Mouse (Mus musculus) ES-E14 (cell line): ENCODE measurements around the gene Ush2a. TPM values are rescaled to one million over a fixed set of nuclear protein-coding genes. Genes with fewer than 3 reads are reported as not detected.

ENCODE experiments used
- DNase-seq: peaks from one replicate; pipeline ENCODE4 v3.0.0-alpha.2; 2013; ENCODE audit warnings: low read depth, low spot score
- H3K27ac ChIP-seq: 2 replicates; pipeline ENCODE4 v1.5.1; 2012; ENCODE audit warnings: low read depth, mild to moderate bottlenecking, low read length, moderate library complexity, mixed read lengths; ENCODE audit not compliant: poor library complexity, insufficient read depth, severe bottlenecking
- H3K36me3 ChIP-seq: 2 replicates; pipeline ENCODE4 v1.6.1; 2012; ENCODE audit warnings: mild to moderate bottlenecking, low read length, moderate library complexity, mixed read lengths; ENCODE audit not compliant: control insufficient read depth, poor library complexity, insufficient read depth, severe bottlenecking
- H3K4me1 ChIP-seq, 2 experiments: fragments of 150-350 bp in 1 of 2; sonication (generic) in 1 of 2; 2 replicates each; pipeline ENCODE4 v1.6.1; 2012; ENCODE audit warnings: low read length in 2 of 2, mild to moderate bottlenecking in 1 of 2, mixed read lengths in 1 of 2; ENCODE audit not compliant: control insufficient read depth in 2 of 2, insufficient read depth in 2 of 2, poor library complexity in 1 of 2
- H3K4me3 ChIP-seq, 2 experiments: fragments of 150-350 bp in 1 of 2; sonication (generic) in 1 of 2; 2 replicates each; pipeline ENCODE4 v1.5.1; 2012; ENCODE audit warnings: low read length in 2 of 2, low read depth in 1 of 2, mild to moderate bottlenecking in 1 of 2, mixed read lengths in 1 of 2; ENCODE audit not compliant: insufficient read depth in 1 of 2, poor library complexity in 1 of 2, severe bottlenecking in 1 of 2
- H3K9ac ChIP-seq: 2 replicates; pipeline ENCODE4 v1.6.1; 2012; ENCODE audit warnings: low read depth, mild to moderate bottlenecking, low read length, mixed read lengths; ENCODE audit not compliant: poor library complexity, insufficient read depth, severe bottlenecking
- H3K9me3 ChIP-seq: fragments of 150-350 bp; sonication (generic); 2 replicates; pipeline ENCODE4 v1.6.1; 2012; ENCODE audit warnings: low read depth, mild to moderate bottlenecking, low read length; ENCODE audit not compliant: control insufficient read depth, insufficient read depth
- CHD2 ChIP-seq: IDR thresholded peaks from 2 replicates; pipeline ENCODE4 v1.6.1; 2014; ENCODE audit warnings: mild to moderate bottlenecking, low read depth, low read length, inconsistent platforms
- HCFC1 ChIP-seq: IDR thresholded peaks from 2 replicates; pipeline ENCODE4 v1.6.1; 2012; ENCODE audit warnings: low read length, inconsistent platforms, borderline replicate concordance; ENCODE audit not compliant: insufficient read depth
- MAFK ChIP-seq: IDR thresholded peaks from 2 replicates; pipeline ENCODE4 v1.6.1; 2014; ENCODE audit warnings: mild to moderate bottlenecking, low read depth, low read length, inconsistent platforms; ENCODE audit not compliant: insufficient read depth
- ZC3H11A ChIP-seq: IDR thresholded peaks from 2 replicates; pipeline ENCODE4 v1.6.1; 2012; ENCODE audit warnings: low read depth, mild to moderate bottlenecking, inconsistent platforms, low read length, borderline replicate concordance
- ZNF384 ChIP-seq: IDR thresholded peaks from 2 replicates; pipeline ENCODE4 v1.6.1; 2012; ENCODE audit warnings: low read depth, low read length, inconsistent platforms
- in situ Hi-C, 2 experiments: fragments of 600-800 bp; cut with MboI; formaldehyde crosslinking; loops; one replicate each; pipeline ENCODE4 v1.15.1; 2025; ENCODE audit warnings: low sequenced_read_pairs in 2 of 2, inconsistent platforms in 1 of 2; ENCODE audit not compliant: unreplicated experiment in 2 of 2
- total RNA-seq: library from RNA; depleted of rRNA; stranded (reverse); fragments of 300-350 nt; gene quantifications from 2 replicates; pipeline ENCODE4 v1.2.3, GENCODE M21; 2012

Gene Ush2a
- total RNA-seq, 1 experiment: 0.22 TPM

GRCm38 (mm10) chr1:188238636-188239035 is 23.2 kb upstream of the Ush2a start:
- Histone ChIP-seq H3K9ac (no peak overlapping the region), H3K4me3 (no peak overlapping the region), H3K36me3 (no peaks in the 10 kb centered on the region), H3K4me1 (no peaks in the 10 kb centered on the region), H3K27ac (no peak overlapping the region), H3K9me3 (no peaks in the 10 kb centered on the region)
- in situ Hi-C loops: no loop called here
- TF ChIP-seq HCFC1: no peak
- TF ChIP-seq MAFK: no peak
- TF ChIP-seq ZC3H11A: no peak
- TF ChIP-seq ZNF384: no peak
- no peak for TF ChIP-seq CHD2
- no peak for DNase-seq

DNA sequence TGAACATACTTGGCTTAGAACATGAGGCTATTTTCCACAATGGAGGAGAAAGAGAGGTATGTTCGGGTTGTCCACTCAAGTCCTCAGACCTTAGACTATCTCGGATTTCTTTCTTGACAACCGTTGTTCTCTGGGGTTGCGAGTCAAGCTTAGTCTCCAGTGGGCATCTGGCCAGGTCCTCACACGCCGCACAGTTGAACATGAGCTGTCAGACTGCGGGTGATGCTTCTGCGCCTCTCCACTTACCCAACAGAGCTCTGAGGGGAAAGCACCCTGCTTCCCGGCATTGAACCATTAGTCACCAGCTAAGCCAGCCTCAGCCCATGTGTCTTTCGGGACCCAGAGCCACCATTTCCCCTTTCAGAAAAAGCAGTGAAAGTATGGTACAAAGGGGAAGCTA is 20.1 kb upstream of the Ush2a start:
- TF ChIP-seq MAFK: no peak
- no peak for TF ChIP-seq HCFC1
- no peak for TF ChIP-seq CHD2
- no peak for TF ChIP-seq ZNF384
- TF ChIP-seq ZC3H11A: no peak
- in situ Hi-C loops: no loop called here
- H3K9ac ChIP-seq: no peak overlapping the region

DNA sequence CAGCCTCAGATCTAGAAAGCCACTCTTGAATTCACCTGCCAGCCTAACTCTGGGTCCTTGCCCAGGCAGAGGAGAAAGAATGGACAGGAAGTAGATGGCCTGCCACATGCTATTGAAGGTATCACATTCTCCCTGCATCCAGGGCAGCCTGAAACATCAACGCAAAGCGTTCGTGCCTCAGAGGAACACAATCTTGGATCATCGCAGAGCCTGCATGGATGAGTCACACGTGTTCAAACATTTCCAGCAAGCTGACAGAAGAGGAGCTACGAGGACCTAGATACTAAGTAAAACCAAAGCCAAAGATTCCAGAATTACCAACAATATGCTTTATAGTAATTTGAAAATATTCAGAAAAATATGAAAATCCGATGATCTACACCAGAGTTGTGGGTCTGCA is 4.3 kb upstream of the Ush2a start:
- H3K4me3 ChIP-seq: no peak overlapping the region
- DNase-seq: no peak
- in situ Hi-C loops: no loop called here
- TF ChIP-seq ZNF384 (no peak), CHD2 (no peak), HCFC1 (no peak), MAFK (no peak), ZC3H11A (no peak)
- no peaks in the 10 kb centered on the region for H3K36me3 ChIP-seq
- H3K4me1 ChIP-seq: no peaks in the 10 kb centered on the region
- H3K9me3 ChIP-seq: no peaks in the 10 kb centered on the region
- H3K27ac ChIP-seq: no peak overlapping the region
- H3K9ac ChIP-seq: no peak overlapping the region

More for the DNA sequence above, 20.1 kb upstream of the Ush2a start:
- Histone ChIP-seq H3K4me3 (no peak overlapping the region), H3K36me3 (no peaks in the 10 kb centered on the region), H3K4me1 (no peaks in the 10 kb centered on the region), H3K9me3 (no peaks in the 10 kb centered on the region), H3K27ac (no peak overlapping the region)
- no peak for DNase-seq

- Histone ChIP-seq H3K4me3 (no peak overlapping the region), H3K27ac (no peak overlapping the region), H3K9ac (no peak overlapping the region), H3K9me3 (no peaks in the 10 kb centered on the region), H3K36me3 (no peaks in the 10 kb centered on the region), H3K4me1 (no peaks in the 10 kb centered on the region)
- DNase-seq: no peak
- in situ Hi-C loops: no loop called here
- TF ChIP-seq MAFK (no peak), ZNF384 (no peak), ZC3H11A (no peak), HCFC1 (no peak), CHD2 (no peak)
Measured at GRCm38 (mm10) chr1:188260259-188261107, 1.3 kb upstream of the Ush2a start.

DNA sequence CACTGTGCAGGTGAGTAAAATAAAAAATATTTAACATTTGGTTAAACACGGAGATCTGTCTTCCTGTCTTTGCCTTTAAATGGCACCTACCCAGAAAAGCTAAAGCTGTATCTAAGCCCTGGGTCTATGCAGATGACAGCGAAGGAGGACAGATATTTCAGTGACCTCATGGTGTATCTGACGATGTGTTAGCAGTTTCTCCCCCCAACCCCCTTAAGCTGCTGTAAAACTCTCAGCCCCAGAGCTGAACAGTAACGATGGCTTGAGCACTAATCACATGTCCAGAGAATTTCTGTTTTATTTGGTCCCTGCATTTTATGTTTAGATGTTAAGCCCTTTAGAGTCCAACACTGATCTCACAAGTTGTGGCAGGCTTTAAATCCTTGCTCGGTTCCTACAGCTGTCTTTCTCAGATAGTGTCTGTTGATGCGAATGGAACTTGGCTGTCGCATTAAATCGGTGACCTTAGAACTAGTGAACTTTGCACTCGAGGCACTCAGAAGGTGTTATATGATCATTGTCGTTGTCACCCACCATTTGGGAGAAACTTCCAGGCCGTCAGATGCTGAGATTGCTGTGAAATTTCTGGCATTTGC is 5.4 kb downstream of the Ush2a start:
- H3K9me3 ChIP-seq: no peaks in the 10 kb centered on the region
- in situ Hi-C loops: no loop called here
- TF ChIP-seq ZNF384: no peak
- TF ChIP-seq HCFC1: no peak
- TF ChIP-seq MAFK: no peak
- no peak for TF ChIP-seq ZC3H11A
- TF ChIP-seq CHD2: no peak
- no peaks in the 10 kb centered on the region for H3K4me1 ChIP-seq
- no peak overlapping the region for H3K4me3 ChIP-seq
- H3K27ac ChIP-seq: no peak overlapping the region
- H3K36me3 ChIP-seq: no peaks in the 10 kb centered on the region
- H3K9ac ChIP-seq: no peak overlapping the region
- DNase-seq: no peak
